Mouse (Mus musculus) intestine, embryonic 14.5 days (tissue): ENCODE measurements at regions not wholly inside any gene's neighbourhood (a gene's known extent, or its start where the extent isn't known, plus 50 kb on each side); places are given as distances from the start of the nearest gene placed in this dataset.
"Not testable (repeated sequence)": the region's sequence is repeated elsewhere in the genome, so short reads cannot be mapped to it uniquely, and the experiment has no call there.

Experiments used
- ATAC-seq: fragments of 200-750 bp; cut with Nextera tagmentation; replicated peaks from 2 replicates; pipeline ENCODE4 v1.8.0; 2017; ENCODE audit warnings: low read depth, moderate number of reproducible peaks, moderate TSS enrichment, moderate library complexity; ENCODE audit not compliant: low FRiP score, low TSS enrichment
- DNase-seq: peaks from one replicate; pipeline ENCODE4 v3.0.0-alpha.2; 2018; ENCODE audit warnings: low spot score
- H3K27ac ChIP-seq: fragments of 300-500 bp; sonication (generic); 2 replicates; pipeline ENCODE4 v1.5.1; 2014; ENCODE audit warnings: low read depth, mild to moderate bottlenecking, control low read depth
- H3K27me3 ChIP-seq: fragments of 300-500 bp; sonication (generic); replicated peaks from 2 replicates; pipeline ENCODE4 v1.6.1; 2014; ENCODE audit warnings: low read length, control low read depth; ENCODE audit not compliant: control insufficient read depth, insufficient read depth
- H3K36me3 ChIP-seq: fragments of 300-500 bp; sonication (generic); 2 replicates; pipeline ENCODE4 v1.6.1; 2014; ENCODE audit warnings: low read length, control low read depth; ENCODE audit not compliant: control insufficient read depth, insufficient read depth
- H3K4me1 ChIP-seq: fragments of 300-500 bp; sonication (generic); replicated peaks from 2 replicates; pipeline ENCODE4 v1.6.1; 2014; ENCODE audit warnings: low read length, control low read depth, mixed read lengths; ENCODE audit not compliant: control insufficient read depth, insufficient read depth
- H3K4me2 ChIP-seq: fragments of 300-500 bp; sonication (generic); 2 replicates; pipeline ENCODE4 v1.6.1; 2014; ENCODE audit warnings: low read length
- H3K4me3 ChIP-seq: fragments of 300-500 bp; sonication (generic); 2 replicates; pipeline ENCODE4 v1.5.1; 2014; ENCODE audit warnings: low read depth, low read length, control low read depth, mixed read lengths
- H3K9ac ChIP-seq: fragments of 300-500 bp; sonication (generic); 2 replicates; pipeline ENCODE4 v1.6.1; 2014; ENCODE audit warnings: mild to moderate bottlenecking, low read length
- H3K9me3 ChIP-seq: fragments of 300-500 bp; sonication (generic); 2 replicates; pipeline ENCODE4 v1.6.1; 2016; ENCODE audit warnings: low read length, control low read depth; ENCODE audit not compliant: control insufficient read depth
- WGBS: fragments of 180-500 bp; shearing (Covaris S2); extraction: QIAGEN DNeasy Blood & Tissue Kit; methylation state at CpG from one replicate; pipeline ENCODE4 v1.1.7; 2014; 5-methylcytosine and 5-hydroxymethylcytosine counted together

- 82% methylated on average over 2 of the region's 2 CpGs for WGBS
- Histone ChIP-seq H3K4me3 (no peak overlapping the region), H3K9ac (no peak overlapping the region), H3K9me3 (no peaks in the 10 kb centered on the region), H3K4me2 (no peak overlapping the region), H3K4me1 (no peaks in the 10 kb centered on the region), H3K27ac (no peak overlapping the region), H3K36me3 (no peaks in the 10 kb centered on the region), H3K27me3 (no peaks in the 10 kb centered on the region)
- no peak for DNase-seq
- no peak for ATAC-seq
These were observed 261.4 kb upstream of the Arhgap42 start for GRCm38 (mm10) chr9:9500345-9500744.

GRCm38 (mm10) chr9:9493594-9494182, 254.8 kb upstream of the Arhgap42 start:
- Histone ChIP-seq H3K27ac (no peak overlapping the region), H3K9me3 (no peaks in the 10 kb centered on the region), H3K4me2 (no peak overlapping the region), H3K36me3 (no peaks in the 10 kb centered on the region), H3K27me3 (no peaks in the 10 kb centered on the region), H3K4me3 (no peak overlapping the region), H3K4me1 (no peaks in the 10 kb centered on the region), H3K9ac (no peak overlapping the region)
- WGBS, result 88% methylated on average over 3 of the region's 3 CpGs
- DNase-seq, result no peak
- ATAC-seq, result no peak

DNA sequence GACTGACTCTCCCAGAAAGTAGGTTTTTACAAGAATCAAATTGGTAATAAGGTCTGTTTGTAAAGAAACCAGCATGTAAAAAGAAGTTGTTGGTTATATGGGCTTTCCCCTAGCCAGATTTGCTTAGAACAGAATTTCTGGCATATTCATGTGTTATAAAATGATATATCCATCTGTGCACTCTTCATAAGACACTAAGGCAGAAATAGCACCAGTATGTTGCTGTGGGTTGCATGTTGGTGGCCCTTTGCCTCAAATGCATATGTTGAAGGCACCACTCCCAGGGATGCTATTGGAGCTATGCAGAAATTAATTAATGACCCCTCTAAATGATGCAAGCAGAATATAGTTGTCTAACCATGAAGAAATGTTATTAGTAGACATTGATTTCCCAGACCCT, 238.2 kb upstream of the Arhgap42 start:
- Histone ChIP-seq H3K4me3 (no peak overlapping the region), H3K4me1 (no peaks in the 10 kb centered on the region), H3K27me3 (no peaks in the 10 kb centered on the region), H3K27ac (no peak overlapping the region), H3K9me3 (no peaks in the 10 kb centered on the region), H3K36me3 (no peaks in the 10 kb centered on the region), H3K9ac (no peak overlapping the region), H3K4me2 (no peak overlapping the region)
- ATAC-seq (no peak), DNase-seq (no peak)

DNA sequence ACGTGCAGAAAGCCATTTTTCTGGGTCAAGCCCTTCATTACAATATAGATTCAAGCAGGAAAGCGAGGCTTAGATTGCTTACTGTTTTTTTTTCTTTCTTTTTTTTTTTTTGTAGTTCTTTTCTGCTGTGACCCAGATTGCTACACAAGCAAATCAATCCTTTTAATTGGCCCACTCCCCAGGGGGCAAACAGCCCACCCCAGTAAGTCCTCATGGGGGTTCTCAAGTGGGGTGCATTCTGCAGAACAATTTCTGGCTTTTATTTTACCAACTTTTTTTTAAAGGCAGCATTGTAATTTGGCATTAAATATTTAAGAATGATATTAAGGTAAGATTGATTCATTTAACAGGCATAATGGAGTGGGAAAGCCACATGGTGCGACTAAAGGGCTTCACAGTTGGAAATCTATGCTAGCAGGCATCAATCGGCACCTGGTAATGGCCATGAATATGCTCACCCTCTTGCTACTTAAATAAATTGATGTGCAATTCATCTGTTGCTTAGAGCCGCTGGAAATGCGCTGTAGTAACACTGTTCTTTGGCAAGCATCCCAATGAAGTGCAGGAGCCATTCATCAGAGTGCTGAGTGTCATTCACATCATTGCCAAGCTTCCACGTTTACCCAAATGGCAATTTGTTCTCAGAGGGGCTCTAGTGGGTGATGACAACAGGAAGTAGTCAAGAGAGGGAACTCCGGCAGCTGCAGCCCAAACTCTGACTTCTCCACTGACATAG, 236.3 kb upstream of the Arhgap42 start:
- no peak overlapping the region for H3K27ac ChIP-seq
- DNase-seq (no peak), ATAC-seq (no peak)
- 51% methylated on average over 8 of the region's 8 CpGs for WGBS
- no peaks in the 10 kb centered on the region for H3K4me1 ChIP-seq
- H3K9ac ChIP-seq, result no peak overlapping the region
- no peaks in the 10 kb centered on the region for H3K9me3 ChIP-seq
- H3K36me3 ChIP-seq, result no peaks in the 10 kb centered on the region
- H3K4me2 ChIP-seq, result no peak overlapping the region
- H3K4me3 ChIP-seq, result no peak overlapping the region
- no peaks in the 10 kb centered on the region for H3K27me3 ChIP-seq

DNA sequence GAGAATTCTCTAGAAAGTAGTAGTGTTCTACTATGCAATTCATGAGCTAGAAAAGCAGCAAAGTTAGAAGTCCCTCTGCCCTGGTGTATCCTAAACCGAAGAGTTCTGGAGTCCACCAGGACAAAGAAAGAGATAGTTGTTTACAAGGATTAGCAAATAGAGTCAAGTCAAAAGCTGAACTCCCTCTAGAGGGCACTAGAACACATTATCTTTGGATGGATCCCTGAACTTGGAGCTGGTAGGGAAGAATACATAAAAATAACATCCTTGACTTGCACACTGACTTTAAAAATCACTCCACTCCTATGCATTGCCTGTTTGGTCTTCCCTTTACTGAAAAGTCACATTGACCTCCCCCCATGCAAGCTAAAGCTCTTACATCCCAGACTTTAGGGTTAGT, 205.3 kb upstream of the Arhgap42 start:
- ATAC-seq, result no peak
- Histone ChIP-seq H3K4me1 (no peaks in the 10 kb centered on the region), H3K27me3 (no peaks in the 10 kb centered on the region), H3K4me2 (no peak overlapping the region), H3K9ac (no peak overlapping the region), H3K4me3 (no peak overlapping the region), H3K27ac (no peak overlapping the region), H3K36me3 (no peaks in the 10 kb centered on the region), H3K9me3 (no peaks in the 10 kb centered on the region)
- no peak for DNase-seq
- 74% methylated on average over 1 of the region's 1 CpGs for WGBS

GRCm38 (mm10) chr9:9420326-9420725, 181.4 kb upstream of the Arhgap42 start:
- Histone ChIP-seq H3K36me3 (no peaks in the 10 kb centered on the region), H3K4me2 (no peak overlapping the region), H3K4me1 (no peaks in the 10 kb centered on the region), H3K9ac (no peak overlapping the region), H3K27me3 (no peaks in the 10 kb centered on the region), H3K4me3 (no peak overlapping the region), H3K27ac (no peak overlapping the region), H3K9me3 (no peaks in the 10 kb centered on the region)
- 82% methylated on average over 2 of the region's 2 CpGs for WGBS
- DNase-seq (no peak), ATAC-seq (no peak)

GRCm38 (mm10) chr9:9412460-9413181, 173.7 kb upstream of the Arhgap42 start:
- H3K27me3 ChIP-seq, result no peaks in the 10 kb centered on the region
- no peak overlapping the region for H3K9ac ChIP-seq
- ATAC-seq (no peak), DNase-seq (no peak)
- WGBS, result 68% methylated on average over 3 of the region's 3 CpGs
- no peak overlapping the region for H3K4me2 ChIP-seq
- no peaks in the 10 kb centered on the region for H3K9me3 ChIP-seq
- H3K36me3 ChIP-seq, result no peaks in the 10 kb centered on the region
- no peak overlapping the region for H3K4me3 ChIP-seq
- no peak overlapping the region for H3K27ac ChIP-seq
- no peaks in the 10 kb centered on the region for H3K4me1 ChIP-seq

GRCm38 (mm10) chr9:9394190-9394589, 155.3 kb upstream of the Arhgap42 start:
- not testable (repeated sequence) for H3K27ac ChIP-seq, H3K36me3 ChIP-seq, H3K27me3 ChIP-seq, DNase-seq, H3K9me3 ChIP-seq, H3K4me3 ChIP-seq, H3K4me2 ChIP-seq, H3K4me1 ChIP-seq, ATAC-seq, H3K9ac ChIP-seq
- 77% methylated on average over 4 of the region's 4 CpGs for WGBS
